Mouse (Mus musculus): ENCODE results near the gene Igsf6.
A peak's percentile ranks its signal among the peaks of the same experiment; 100 is the strongest.

Igsf6 gene

DNA sequence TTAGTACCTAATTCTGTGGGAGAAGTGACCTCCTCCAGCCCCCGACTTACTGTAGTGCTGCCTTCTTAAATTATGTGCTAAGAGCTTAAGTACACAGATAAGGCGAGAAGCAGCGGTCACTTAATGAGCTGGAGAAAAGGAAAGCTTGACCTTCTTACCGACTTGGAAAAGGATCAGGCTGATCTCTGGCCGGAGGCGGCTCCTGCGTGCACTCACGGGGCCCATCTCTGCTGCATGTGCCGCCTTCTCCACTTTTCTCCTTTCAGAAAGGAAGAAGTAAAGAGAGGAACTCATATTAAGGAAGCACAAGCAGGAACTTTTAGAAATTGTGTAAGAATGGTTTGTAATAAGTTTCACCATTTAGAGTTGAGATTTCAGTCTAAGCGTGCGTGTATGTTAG, at the start of gene Igsf6:
Gene Igsf6, minus strand, starts transcription at position 292 of the 400 bp plus-strand sequence.
- DNase-seq, result no peak

DNA sequence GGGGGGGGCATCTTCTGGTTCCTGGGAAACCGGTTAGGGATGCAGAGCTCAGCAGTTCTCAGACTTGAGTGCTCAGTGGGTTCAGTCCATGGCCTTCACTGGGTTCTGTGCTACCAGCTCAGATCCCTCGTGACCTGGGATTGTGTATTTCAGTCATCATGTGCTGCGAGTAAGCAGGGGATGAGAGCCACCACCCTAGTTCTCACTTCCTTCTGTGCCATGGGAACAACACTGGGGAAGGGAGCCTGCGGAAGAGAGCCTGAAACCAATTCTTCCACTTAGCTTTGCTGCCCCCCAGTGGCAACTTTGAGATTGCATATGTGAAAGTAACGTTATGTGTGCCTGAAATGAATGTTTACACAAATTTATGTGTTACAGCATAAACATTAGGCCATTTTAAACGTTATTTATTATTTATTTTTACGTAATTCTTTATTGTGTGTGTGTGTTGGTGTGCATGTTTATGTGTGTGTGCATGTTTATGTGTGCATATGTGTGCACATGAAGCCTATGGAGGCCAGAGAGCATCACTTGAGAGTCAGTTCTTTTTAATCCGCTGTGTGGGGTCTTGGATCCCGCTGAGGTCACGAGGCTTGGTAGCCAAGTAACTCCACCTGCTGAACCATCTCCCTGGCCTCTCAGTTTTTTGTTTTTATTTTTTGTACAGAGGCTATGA, 45.9 kb upstream of the Igsf6 start:
- DNase-seq, result peak; percentile 74

DNA sequence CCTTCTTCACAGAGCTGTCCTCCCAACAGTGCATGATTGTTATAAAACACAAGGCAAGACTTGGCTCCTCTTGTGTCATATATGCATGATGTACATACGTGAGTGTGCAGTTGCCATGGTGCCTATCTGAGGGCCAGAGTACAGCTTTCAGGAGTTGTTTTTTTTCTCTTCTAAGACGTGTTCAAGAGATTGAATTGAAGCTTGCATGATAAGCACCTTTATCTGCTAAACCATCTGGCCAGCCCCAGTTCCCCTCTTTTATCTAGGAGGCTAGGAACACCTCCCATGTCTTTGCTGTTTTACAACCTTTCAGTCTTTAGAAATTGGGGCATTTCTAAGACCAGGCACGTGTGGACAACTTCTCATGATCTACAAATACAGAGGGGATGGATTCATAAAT, 37.4 kb upstream of the Igsf6 start:
- no peak for DNase-seq

DNA sequence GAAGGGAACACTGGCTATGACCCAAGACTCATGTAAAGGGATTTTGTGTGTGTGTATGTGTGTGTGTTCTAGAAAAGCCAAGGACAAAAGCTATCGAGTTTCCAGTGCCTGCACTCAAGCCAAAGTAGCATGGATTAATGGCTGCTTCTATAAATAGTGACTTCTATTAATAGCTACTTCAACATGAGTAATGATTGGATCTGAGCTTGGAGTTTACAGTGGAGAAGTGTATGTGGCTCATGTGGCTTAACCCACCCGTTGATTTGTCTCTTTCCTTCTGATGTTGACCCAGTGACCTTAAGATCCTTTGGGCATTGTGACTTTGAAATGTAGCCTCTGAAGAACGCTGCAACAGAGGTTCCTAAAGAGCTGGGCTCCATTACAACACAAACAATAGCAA, 36.9 kb upstream of the Igsf6 start:
- no peak for DNase-seq

DNA sequence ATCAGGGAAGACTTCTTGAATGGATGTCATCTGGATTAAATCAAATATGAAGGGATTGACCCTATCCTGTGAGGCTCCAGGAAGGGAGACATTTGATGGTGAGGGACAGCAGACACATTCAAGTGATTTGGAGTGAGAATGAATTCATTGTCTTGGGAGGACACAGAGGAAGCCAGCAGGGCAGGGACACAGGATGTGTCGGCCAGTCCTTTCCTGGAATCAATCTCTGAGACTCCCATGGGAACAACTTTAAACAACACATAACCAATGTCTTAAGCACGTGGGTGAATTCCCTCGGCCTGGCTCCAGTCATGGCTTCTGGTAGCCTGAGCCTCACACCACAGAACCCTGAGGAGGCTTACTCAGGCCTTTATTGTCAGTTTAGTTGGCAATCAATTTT, 33.5 kb upstream of the Igsf6 start:
- DNase-seq, result no peak

DNA sequence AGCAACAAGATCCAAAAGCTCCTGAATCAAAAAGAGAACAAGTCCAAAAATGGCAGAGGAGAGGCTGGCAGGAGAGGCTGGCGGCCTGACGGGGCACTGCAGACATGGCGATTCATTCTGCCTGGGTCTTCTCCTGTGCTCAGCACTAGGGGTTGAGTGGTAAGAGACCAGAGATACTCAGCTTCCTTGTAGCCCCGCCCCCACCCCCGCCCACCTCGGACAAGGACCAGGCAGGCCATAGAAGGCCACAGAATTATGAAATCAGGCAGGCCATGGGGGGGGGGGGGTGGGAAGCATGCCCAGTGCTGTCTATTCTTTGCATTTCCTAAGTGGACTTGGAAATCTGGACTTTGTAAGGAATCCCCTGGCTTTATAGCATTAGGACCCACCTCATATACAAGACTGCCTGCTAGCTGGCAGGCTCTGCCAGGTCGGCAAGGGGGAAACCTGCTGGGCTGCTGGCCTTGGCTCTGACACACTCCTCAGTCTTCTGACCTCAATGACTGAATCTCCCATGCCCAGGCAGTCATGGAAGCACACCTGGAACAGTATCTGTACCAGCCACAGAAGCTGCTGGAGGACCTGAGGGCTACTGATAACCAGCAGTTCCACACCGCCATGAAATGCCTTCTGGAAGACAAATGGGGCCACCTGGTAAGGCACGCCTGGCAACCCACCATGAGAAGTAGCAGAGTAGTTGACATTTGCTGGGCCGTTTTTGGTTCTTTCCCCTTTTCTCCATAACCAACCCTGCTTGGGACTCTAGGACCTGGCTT, 24.4 kb upstream of the Igsf6 start:
- DNase-seq, result no peak

DNA sequence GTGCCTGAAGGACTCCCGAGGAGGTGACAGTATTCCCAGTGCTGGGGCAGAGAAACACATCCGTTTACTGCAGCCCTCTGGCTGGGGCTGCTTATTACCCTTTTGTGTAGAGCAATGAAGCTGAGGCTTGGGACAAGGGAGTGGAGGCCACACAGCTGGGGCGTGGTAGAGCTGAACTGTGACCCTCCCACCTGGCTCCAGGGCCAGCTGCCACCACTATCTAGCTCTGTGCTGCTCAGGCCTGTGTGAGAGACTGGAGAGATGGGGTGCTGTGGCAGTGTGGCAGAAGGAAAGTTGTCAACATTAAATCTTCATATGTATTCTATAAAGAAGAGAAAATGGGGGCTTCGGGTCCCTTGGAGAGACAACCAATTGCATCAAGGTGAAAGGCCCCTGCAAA, 18.7 kb upstream of the Igsf6 start:
- no peak for DNase-seq

DNA sequence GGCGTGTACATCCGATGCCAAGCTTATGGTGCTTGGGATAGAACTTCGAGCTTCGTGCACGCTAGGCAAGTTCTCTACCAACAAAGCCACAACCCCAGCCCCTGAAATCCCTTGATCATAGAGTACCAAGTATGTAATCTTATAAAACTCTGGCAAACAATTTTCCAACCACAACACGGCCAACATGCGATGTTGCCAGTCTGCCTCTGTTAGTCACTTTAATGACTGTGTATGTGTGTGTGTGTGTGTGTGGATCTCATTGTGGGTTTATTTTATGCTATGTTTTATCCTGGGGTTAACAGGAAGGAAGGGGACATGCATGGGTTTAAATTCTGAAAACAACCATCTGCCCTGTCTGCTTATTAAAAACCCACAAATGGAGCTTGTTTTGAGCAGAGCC, 16.4 kb upstream of the Igsf6 start:
- no peak for DNase-seq

DNA sequence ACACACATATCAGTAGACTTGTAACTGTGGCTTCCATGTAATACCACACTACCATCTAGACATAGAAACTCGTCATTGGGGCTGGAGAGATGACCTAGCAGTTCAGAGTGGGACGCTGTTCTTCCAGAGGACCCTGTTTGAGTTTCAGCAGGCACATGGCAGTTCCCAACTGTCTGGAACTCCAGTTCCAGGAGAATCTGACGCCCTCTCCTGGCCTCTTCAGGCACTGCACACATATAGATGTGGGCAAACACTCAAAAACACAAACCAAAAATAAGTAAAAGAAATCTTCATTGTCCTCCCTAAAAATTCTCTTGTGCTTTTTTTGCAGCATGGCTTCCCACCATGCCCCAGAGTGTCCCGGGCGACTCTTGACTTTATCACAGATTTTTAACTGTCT, 14.4 kb upstream of the Igsf6 start:
- DNase-seq, result no peak

DNA sequence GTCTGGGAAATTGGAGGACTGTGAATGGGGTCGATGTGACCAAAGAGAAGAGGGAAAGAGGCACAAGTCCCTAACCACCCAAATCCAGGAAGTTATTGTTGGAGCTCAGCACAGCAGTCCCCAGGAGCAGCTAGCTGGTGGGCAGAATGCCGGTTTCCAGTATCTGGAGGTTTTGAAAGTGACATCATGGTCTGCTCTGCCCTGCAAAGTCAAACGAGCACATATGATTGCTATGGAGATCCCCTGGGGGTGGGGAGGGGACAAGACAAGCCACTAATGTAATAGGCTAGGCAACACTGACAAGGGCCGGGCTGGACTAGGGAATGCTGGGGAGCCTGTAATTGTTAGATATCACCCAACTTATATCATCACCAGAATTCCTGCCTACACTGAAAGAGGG, 11.1 kb upstream of the Igsf6 start:
- DNase-seq, result no peak

DNA sequence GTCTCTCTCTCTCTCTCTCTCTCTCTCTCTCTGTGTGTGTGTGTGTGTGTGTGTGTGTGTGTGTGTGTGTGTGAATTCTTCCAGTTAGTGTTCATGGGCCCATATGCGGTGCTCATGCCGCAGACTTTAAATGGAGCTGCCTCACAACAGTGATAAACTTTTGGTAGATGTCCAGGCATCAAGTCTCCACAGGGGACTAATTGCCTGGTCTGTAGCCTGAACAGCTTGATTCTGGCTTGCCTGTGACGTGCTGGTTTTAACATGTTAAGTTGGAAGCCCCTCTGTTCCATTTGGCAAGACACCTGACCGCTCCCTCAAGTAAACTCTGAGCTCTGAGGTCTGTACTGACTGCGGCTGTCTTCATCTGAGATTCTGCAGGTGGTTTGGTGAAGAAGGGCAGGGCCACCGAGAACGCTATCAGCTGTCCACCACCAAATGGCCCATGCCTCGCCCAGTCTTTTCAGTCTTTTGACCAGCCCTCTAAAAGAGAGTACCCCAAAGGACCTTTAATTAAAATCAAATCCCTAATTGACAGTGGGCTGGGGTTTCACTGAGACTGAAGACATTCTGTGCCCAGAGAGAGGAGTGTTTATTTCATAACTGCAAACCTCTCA, 10.6 kb upstream of the Igsf6 start:
- no peak for DNase-seq

DNA sequence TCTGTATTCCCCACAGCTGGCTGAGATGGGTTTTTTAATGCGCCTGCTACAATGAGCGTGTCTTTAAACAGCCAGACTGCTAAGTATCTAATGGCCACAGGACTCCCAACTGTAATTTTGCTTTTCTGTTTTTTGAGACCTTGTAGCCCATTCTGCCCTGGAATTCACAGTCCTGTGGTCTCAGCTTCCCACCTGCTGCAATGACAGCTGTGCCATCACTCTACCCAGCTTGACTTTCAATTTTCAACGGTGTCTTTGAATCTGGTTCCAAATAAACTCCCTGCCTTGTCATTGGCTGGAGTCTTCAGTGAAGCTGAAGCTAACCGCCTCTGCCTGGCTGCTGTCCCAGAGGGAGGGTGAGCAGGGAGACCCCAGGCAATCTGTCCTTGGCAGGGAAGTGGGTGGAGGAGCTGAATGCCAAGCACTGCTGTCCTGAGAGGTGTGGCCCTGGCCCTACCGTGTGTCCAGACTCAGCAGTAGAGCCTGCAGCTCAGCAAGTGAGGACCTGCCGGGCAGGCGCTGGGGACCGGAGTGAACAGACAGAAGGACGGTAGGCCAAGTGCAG, 8.7 kb upstream of the Igsf6 start:
- no peak for DNase-seq

DNA sequence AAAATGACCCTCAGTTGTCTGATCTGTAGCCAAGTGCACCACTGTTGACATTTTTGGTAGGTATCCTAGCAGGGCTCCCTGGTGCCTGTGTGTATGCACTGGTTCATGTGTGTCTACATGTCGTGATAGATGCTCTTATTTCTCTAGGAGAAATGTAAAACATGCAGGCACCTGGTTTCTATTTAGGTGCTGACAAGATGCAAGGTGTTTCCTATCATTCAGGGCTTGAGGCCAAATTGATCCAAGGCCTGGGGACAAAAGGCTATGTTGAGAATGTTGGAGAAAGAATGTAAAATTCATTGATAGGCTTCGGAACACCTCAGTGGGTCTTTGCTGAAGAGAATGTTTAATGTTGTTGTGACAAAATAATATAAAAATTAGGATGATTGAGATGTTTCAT, 7.4 kb upstream of the Igsf6 start:
- DNase-seq, result no peak

DNA sequence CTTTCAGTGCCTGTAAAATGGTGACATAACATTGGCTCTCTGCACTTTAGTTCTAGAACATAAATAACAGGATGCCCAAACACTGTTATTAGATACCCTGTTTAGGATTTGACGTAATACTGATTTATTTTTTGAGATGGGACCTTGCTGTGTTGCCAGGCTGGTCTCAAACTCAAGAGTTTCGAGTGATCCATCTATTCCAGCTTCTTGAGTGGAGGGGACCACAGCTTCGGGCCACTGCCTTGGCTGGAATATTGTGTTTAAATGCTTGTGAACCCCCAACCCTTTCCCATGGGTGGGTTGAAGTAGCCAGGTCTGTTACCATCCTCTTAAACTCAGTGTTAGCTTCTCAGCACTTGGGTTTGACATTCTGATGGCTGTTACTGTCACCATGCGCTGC, 7.0 kb upstream of the Igsf6 start, which contains the start of gene Otoa:
Gene Otoa, plus strand, starts transcription at position 301 of the 400 bp plus-strand sequence.
- DNase-seq, result no peak

DNA sequence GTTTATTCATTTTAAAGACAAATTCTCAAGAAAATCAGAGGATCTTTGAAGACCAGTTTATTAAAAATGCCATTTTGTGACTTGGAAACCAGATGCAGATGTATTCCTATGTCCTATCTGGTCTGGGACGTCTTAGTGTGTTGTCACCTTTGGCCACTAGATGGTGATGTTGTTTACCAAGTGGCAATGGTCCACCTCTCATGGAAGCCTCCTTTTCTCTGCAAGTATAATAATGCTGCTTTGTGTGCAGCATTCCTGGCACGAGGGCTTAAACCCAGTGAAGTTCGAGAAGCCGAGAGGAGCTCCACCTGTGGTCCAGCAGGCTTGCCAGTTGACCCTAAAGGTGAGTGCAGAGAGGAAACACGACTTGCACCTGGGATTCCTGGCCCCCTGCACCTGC, 3.5 kb upstream of the Igsf6 start:
- peak; percentile 73 for DNase-seq

DNA sequence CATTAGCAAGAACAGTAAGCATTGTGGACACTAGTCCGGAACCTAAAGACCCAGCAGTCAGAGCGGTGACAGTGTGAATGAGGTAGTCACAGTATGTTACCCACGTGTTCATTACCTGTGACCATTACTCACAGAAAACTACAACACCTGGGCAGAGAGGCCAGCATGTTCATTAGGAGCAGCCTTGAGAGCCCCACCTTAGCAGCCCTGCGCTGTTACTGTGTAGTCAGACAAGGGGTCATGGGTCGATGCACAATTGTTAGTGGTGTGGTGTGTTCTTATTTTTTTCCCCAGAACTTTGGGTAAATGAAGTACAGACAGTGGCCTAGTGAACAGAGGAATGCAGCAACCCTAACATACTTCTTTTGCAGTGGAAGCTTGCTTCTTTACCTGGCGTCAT, 2.9 kb upstream of the Igsf6 start:
- DNase-seq, result no peak

DNA sequence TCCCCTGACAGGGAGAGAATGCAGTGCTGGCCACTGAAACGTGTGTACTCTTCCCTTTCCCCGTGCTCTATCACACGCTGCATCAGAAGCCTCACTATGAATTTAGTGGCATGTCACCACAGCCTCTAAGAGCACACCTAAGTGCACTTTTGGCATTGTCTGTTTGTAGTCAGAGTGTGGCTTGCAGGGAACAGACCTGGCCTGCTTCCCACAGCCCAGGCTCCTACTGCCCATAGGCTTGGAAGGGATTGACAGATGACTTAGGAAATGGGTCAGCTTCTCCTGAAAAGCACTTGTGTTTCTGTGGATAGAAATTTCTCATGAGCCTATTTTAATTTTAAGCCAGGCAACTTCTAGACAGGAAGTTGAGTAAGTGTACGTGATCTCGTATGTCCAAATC, 1.0 kb upstream of the Igsf6 start:
- DNase-seq, result peak; percentile 45

DNA sequence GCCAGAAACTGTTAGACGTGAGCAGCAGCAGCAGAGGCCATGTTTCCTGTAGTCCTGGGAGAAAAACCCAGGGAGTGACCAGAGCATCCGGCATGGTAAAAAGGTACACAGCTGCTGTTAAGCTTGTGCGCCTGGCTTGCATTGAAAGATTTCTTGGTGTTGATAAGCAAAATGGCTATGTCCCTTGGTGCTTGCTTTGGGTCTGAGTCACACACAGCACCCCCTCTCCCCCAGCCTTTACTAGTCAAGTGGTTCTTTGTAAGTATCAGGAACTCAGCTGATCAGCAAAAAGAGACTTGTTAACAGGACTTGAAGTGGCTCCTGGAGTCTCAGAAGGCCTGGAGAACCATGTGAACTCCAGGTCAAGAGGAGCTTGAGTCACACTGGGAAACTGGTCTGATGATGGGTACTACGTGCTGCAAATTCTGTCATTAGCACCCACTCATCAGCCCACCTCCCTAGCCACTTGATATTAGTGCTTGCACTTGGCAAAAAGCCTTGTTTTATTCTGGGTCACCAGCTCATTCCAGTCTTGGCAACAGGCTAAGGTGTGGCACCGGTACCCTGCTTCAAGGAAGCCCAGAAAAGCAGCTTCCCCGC, 529 bp upstream of the Igsf6 start:
- peak; percentile 14 for DNase-seq

DNA sequence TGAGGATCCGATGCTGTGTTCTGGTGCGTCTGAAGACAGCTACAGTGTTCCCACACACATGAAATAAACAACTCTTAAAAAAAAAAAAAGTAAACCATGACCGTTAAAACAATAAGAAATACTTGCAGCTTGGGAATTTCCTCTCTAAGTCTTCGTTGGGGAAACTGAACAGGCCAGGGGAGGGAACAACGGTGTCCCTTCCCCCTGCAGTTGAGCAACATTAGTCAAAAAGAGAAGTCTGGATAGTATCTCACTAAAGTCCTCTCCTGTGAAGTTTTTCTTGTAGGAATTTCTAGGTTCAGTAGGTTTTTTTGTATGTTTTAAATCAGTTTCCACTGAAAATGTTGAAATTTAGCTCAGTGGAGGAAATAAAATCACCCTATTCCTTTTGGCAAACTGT, 1.9 kb downstream of the Igsf6 start:
- DNase-seq, result no peak

DNA sequence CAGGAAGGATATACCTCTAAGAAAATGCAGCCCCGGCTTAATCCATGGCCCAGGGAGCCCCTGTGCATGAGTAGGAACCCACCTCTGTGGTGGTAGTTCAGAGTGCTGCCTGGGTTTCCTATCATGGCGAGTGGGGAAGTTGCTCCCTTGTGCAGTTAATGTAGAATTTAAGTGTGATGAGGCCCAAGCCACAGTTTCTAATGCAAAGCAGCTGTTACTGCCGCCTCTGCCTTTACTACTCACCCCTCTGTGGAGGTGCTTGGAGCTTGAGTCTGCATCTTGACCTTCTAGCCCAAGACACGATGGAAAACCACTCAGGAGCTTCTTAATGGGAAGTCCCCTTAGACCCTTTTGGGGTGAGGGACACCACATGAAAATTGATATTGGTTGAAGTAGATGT, 3.1 kb downstream of the Igsf6 start:
- DNase-seq, result no peak

DNA sequence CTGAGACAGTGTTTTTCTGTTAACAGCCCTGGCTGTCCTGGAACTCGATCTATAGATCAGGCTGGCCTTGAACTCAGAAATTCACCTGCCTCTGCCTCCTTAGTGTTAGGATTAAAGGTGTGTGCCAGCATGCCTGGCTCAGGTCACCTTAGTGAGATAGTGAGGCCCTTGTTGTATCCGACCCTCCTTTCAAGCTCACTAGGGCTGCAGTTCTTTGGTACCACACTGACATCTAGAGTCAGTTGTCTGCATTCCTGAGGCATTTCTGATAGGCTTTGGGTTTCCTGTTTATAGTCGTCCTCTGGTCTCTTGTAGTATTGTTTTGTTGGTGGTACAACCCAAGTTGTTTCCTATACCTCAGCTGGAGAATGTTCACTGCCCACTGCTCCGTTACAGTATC, 10.1 kb downstream of the Igsf6 start:
- peak; percentile 16 for DNase-seq

DNA sequence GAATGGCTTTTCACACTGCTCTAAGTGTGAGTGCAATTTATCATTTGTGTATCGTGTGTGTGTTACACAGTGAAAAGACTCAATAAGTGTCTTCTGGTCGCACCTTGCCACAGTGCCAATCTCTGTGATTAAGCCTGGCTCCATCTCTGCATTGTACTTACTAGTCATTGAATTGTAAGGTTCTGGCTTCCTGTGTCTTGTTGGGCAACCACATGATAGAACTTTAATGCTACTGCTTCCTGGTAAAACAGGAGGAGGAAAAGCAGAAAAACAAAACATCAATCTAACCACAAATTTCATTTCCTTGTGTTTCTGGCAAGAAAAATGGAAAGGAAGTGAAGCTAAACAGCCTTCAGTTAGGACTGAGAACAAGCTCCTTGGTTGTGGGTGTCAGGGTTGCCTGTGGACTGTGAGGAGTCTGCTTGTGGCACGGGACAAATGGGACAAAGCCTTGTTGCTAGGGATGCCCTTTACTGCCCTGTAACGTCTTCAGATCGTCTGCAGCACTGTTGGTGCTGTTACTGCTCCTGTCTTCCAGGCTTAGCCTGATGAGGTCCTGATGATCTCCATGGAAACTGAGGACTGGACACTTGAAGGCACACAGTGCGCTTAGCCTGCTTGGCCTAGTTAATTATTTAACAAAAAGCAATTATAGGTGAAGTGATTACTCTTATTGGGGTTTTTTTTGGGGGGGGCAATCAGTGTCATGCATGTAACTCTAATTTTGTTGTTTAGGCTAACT, 14.7 kb downstream of the Igsf6 start:
- no peak for DNase-seq

DNA sequence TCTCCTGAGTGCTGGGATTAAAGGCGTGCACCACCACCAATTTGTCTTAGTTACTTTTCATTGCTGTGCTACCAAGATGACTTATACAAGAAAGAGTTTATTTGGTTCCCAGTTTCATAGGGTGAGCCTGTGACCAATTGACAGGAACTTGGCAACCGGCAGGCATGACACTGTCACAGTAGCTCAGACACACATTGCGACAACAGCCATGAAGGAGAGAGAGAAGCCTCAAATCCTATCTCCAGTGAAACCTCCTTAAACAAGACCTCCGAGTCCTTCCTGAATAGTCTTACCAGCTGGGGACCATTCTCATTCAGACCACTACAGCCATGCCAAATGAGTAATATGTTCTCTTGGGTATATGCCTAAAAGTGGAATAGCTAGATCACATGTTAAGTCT, 21.3 kb downstream of the Igsf6 start:
- no peak for DNase-seq

Data from cerebellum, adult 9-10 months (tissue).